Mouse (Mus musculus) hindbrain, postnatal 0 days (tissue): ENCODE data around the gene Sgpp2. TPM values are rescaled to one million over a fixed set of nuclear protein-coding genes. Genes with fewer than 3 reads are reported as not detected.

Source experiments
- ATAC-seq: fragments of 200-750 bp; cut with Nextera tagmentation; 2 replicates; pipeline ENCODE4 v1.8.0; 2017; ENCODE audit warnings: mild to moderate bottlenecking, moderate TSS enrichment, moderate library complexity
- DNase-seq: peaks from one replicate; pipeline ENCODE4 v3.0.0-alpha.2; 2015; ENCODE audit warnings: low spot score
- H3K27ac ChIP-seq: fragments of 300-500 bp; sonication (generic); 2 replicates; pipeline ENCODE4 v1.5.1; 2014; ENCODE audit warnings: mild to moderate bottlenecking
- H3K27me3 ChIP-seq: fragments of 300-500 bp; sonication (generic); 2 replicates; pipeline ENCODE4 v1.6.1; 2014; ENCODE audit warnings: low read length, mixed read lengths; ENCODE audit not compliant: insufficient read depth
- H3K36me3 ChIP-seq: fragments of 300-500 bp; sonication (generic); 2 replicates; pipeline ENCODE4 v1.6.1; 2014; ENCODE audit warnings: low read length, mixed read lengths; ENCODE audit not compliant: insufficient read depth
- H3K4me1 ChIP-seq: fragments of 300-500 bp; sonication (generic); 2 replicates; pipeline ENCODE4 v1.6.1; 2014; ENCODE audit warnings: antibody characterized with exemption, low read length, mixed read lengths; ENCODE audit not compliant: insufficient read depth
- H3K4me2 ChIP-seq: fragments of 300-500 bp; sonication (generic); 2 replicates; pipeline ENCODE4 v1.6.1; 2014; ENCODE audit warnings: low read depth, mild to moderate bottlenecking, low read length, moderate library complexity, mixed read lengths
- H3K4me3 ChIP-seq: fragments of 300-500 bp; sonication (generic); 2 replicates; pipeline ENCODE4 v1.5.1; 2014; ENCODE audit warnings: low read length
- H3K9ac ChIP-seq: fragments of 300-500 bp; sonication (generic); replicated peaks from 2 replicates; pipeline ENCODE4 v1.6.1; 2014; ENCODE audit warnings: mild to moderate bottlenecking, low read length, moderate library complexity, mixed read lengths
- H3K9me3 ChIP-seq: fragments of 300-500 bp; sonication (generic); 2 replicates; pipeline ENCODE4 v1.6.1; 2016; ENCODE audit warnings: low read length, mixed read lengths
- CTCF ChIP-seq: IDR thresholded peaks from 2 replicates; pipeline ENCODE4 v1.5.1; 2016; ENCODE audit warnings: antibody characterized with exemption, control low read depth, low read depth
- WGBS: fragments of 180-500 bp; shearing (Covaris S2); extraction: QIAGEN DNeasy Blood & Tissue Kit; methylation state at CpG from one replicate; pipeline ENCODE4 v1.1.7; 2014; 5-methylcytosine and 5-hydroxymethylcytosine counted together
- polyA plus RNA-seq: library from polyadenylated mRNA; unstranded; fragments of >200 nt; fragmentation: Nextera tagmentation; extraction: Ambion mirVana; gene quantifications from 2 replicates; pipeline ENCODE4 v1.2.1, GENCODE M21; 2015
- total RNA-seq: library from RNA; depleted of rRNA; stranded (reverse); fragments of >200 nt; gene quantifications from 2 replicates; pipeline ENCODE4 v1.2.3, GENCODE M21; 2014; rRNA removed

Gene Sgpp2
- 5.0 TPM in 2 replicates for total RNA-seq
- polyA plus RNA-seq: 2.8 and 3.3 TPM in 2 replicates

- Histone ChIP-seq H3K4me2 (peak within 1 kb of the TSS; percentile 84), H3K9ac (peak within 1 kb of the TSS; percentile 35), H3K4me3 (peak within 1 kb of the TSS; percentile 61), H3K27ac (no peak within 1 kb of the TSS), H3K36me3 (no peaks in the 10 kb centered on the region), H3K27me3 (0 out of 2 replicates have a peak, but pooled peaks cover 10% of the 10 kb centered on the region), H3K4me1 (peaks cover 11% of the 10 kb centered on the region), H3K9me3 (no peaks in the 10 kb centered on the region)
- ATAC-seq: peak; percentile 55
- TF ChIP-seq CTCF: no peak
- WGBS: under 1% methylated on average over 64 of the region's 68 CpGs
- peak; percentile 39 for DNase-seq
Observed at GRCm38 (mm10) chr1:78310021-78310752, at the start of gene Sgpp2. Gene Sgpp2 (plus strand): TSS chr1:78310345.

GRCm38 (mm10) chr1:78267519-78267918 lies 42.6 kb upstream of the Sgpp2 start:
- WGBS: 72% methylated on average over 5 of the region's 5 CpGs
- H3K9ac ChIP-seq: no peak overlapping the region
- DNase-seq (no peak), ATAC-seq (no peak)
- no peaks in the 10 kb centered on the region for H3K36me3 ChIP-seq
- no peak overlapping the region for H3K27ac ChIP-seq
- no peak overlapping the region for H3K4me3 ChIP-seq
- no peak overlapping the region for H3K4me2 ChIP-seq
- peak; percentile 38 for TF ChIP-seq CTCF
- H3K27me3 ChIP-seq: no peaks in the 10 kb centered on the region
- no peaks in the 10 kb centered on the region for H3K9me3 ChIP-seq
- no peaks in the 10 kb centered on the region for H3K4me1 ChIP-seq

- H3K4me2 ChIP-seq: no peak overlapping the region
- ATAC-seq: no peak
- no peak for DNase-seq
- no peak overlapping the region for H3K4me3 ChIP-seq
- no peaks in the 10 kb centered on the region for H3K4me1 ChIP-seq
- 83% methylated on average over 3 of the region's 3 CpGs for WGBS
- H3K36me3 ChIP-seq: no peaks in the 10 kb centered on the region
- H3K27ac ChIP-seq: no peak overlapping the region
- no peaks in the 10 kb centered on the region for H3K27me3 ChIP-seq
- no peaks in the 10 kb centered on the region for H3K9me3 ChIP-seq
- H3K9ac ChIP-seq: no peak overlapping the region
- no peak for TF ChIP-seq CTCF
Observed at GRCm38 (mm10) chr1:78272915-78273314, 37.2 kb upstream of the Sgpp2 start.

GRCm38 (mm10) chr1:78279128-78279527 lies 31.0 kb upstream of the Sgpp2 start:
- TF ChIP-seq CTCF: no peak
- no peak for ATAC-seq

GRCm38 (mm10) chr1:78292397-78292796 lies 17.7 kb upstream of the Sgpp2 start:
- Histone ChIP-seq H3K27me3 (no peaks in the 10 kb centered on the region), H3K4me2 (no peak overlapping the region), H3K36me3 (no peaks in the 10 kb centered on the region), H3K4me1 (no peaks in the 10 kb centered on the region), H3K4me3 (no peak overlapping the region), H3K9me3 (no peaks in the 10 kb centered on the region), H3K9ac (no peak overlapping the region), H3K27ac (no peak overlapping the region)
- WGBS: 85% methylated on average over 3 of the region's 3 CpGs
- DNase-seq: no peak
- no peak for TF ChIP-seq CTCF
- no peak for ATAC-seq

More at GRCm38 (mm10) chr1:78279128-78279527, 31.0 kb upstream of the Sgpp2 start:
- Histone ChIP-seq H3K4me3 (no peak overlapping the region), H3K36me3 (no peaks in the 10 kb centered on the region), H3K9ac (no peak overlapping the region), H3K4me1 (no peaks in the 10 kb centered on the region), H3K9me3 (no peaks in the 10 kb centered on the region), H3K27me3 (no peaks in the 10 kb centered on the region), H3K27ac (no peak overlapping the region), H3K4me2 (no peak overlapping the region)
- no peak for DNase-seq
- 46% methylated on average over 3 of the region's 3 CpGs for WGBS

GRCm38 (mm10) chr1:78299670-78300225 lies 10.4 kb upstream of the Sgpp2 start:
- ATAC-seq (no peak), DNase-seq (no peak)
- TF ChIP-seq CTCF: no peak
- no peak overlapping the region for H3K27ac ChIP-seq
- H3K4me3 ChIP-seq: no peak overlapping the region
- no peaks in the 10 kb centered on the region for H3K4me1 ChIP-seq
- no peak overlapping the region for H3K4me2 ChIP-seq
- 63% methylated on average over 7 of the region's 7 CpGs for WGBS
- no peaks in the 10 kb centered on the region for H3K36me3 ChIP-seq
- no peaks in the 10 kb centered on the region for H3K27me3 ChIP-seq
- no peak overlapping the region for H3K9ac ChIP-seq
- H3K9me3 ChIP-seq: no peaks in the 10 kb centered on the region

- Histone ChIP-seq H3K27ac (no peak overlapping the region), H3K36me3 (no peaks in the 10 kb centered on the region), H3K4me2 (no peak overlapping the region), H3K4me3 (no peak overlapping the region), H3K27me3 (0 out of 2 replicates have a peak, but pooled peaks cover 10% of the 10 kb centered on the region), H3K9ac (no peak overlapping the region), H3K4me1 (peaks cover 11% of the 10 kb centered on the region), H3K9me3 (no peaks in the 10 kb centered on the region)
- ATAC-seq: no peak
- TF ChIP-seq CTCF: no peak
- no peak for DNase-seq
- WGBS: 90% methylated on average over 1 of the region's 1 CpGs
Observed at GRCm38 (mm10) chr1:78308688-78309087, 1.5 kb upstream of the Sgpp2 start.
